Mouse (Mus musculus): Measurements from ENCODE around the gene Pwp1. TPM values are rescaled to one million over a fixed set of nuclear protein-coding genes. Genes with fewer than 3 reads are reported as not detected.

The Pwp1 gene
- 38.5 TPM for polyA plus RNA-seq (2015; fragmentation: Illumina TruSeq; extraction: RNeasy Lipid Tissue Mini Kit (QIAGEN cat#74804); ENCODE audit: insufficient read depth, low replicate concordance)

GRCm38 (mm10) chr10:85829085-85829853 lies at the start of gene Pwp1:
Gene Pwp1 (plus strand): TSS chr10:85829494.

DNA sequence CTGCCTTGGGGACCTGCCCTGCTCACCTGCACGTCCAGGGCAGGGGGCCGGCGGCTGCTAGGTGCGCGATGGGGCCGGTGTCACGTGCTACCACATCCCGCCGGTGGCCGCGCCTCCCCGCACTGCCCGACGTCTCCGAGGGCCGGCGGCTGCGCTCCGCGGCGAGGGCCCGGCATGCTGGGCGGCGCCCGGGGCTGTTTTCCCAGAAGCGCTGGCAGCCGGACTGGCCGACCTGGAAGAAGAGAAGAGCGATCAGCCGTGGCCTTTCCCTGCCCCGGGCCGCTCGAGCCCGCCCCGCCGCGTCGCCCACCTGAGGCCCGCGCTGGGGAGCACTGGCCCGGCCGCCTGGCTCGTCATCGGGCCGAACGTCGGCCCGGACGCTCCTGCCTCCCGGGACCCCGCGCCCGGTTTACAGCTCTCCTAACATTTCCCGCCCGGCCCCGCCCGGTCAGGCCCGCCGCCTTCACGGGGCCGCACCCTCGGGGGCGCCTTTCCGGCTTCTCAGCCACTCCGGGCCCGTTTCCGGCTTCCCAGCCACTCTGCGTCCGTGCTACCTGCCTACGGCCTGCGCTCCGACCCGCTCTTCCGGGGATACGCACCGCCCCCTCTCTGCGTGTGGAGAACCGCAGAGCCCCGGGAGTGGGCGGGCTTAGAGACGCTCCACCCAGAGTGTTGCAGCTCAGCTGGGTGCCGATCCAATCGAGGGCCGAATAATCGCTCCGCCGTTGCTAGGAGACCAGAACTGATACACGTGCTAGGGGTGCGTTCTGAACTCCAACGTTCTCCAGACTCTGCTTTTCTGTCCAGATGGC lies 87.4 kb downstream of the Pwp1 start, which contains the start of gene Prdm4:
Gene Prdm4, minus strand, starts transcription at position 645 of the 812 bp plus-strand sequence.

GRCm38 (mm10) chr10:85927676-85928445 lies 98.6 kb downstream of the Pwp1 start, which contains the start of gene Ascl4:
Gene Ascl4 (plus strand): TSS chr10:85927681.

Other genes with a start within 250 kb of the Pwp1 start
- gene Prdm4, start 87.6 kb downstream of the Pwp1 start, polyA plus RNA-seq (2015; fragmentation: Illumina TruSeq; extraction: RNeasy Lipid Tissue Mini Kit (QIAGEN cat#74804); ENCODE audit: insufficient read depth, low replicate concordance): 25.0 TPM
- not detected for gene Ascl4, start 98.2 kb downstream of the Pwp1 start, polyA plus RNA-seq (2015; fragmentation: Illumina TruSeq; extraction: RNeasy Lipid Tissue Mini Kit (QIAGEN cat#74804); ENCODE audit: insufficient read depth, low replicate concordance)
- gene Rtcb, start 128.3 kb downstream of the Pwp1 start, polyA plus RNA-seq (2015; fragmentation: Illumina TruSeq; extraction: RNeasy Lipid Tissue Mini Kit (QIAGEN cat#74804); ENCODE audit: insufficient read depth, low replicate concordance): 174 TPM
- not detected for gene Bpifc, start 182.4 kb downstream of the Pwp1 start, polyA plus RNA-seq (2015; fragmentation: Illumina TruSeq; extraction: RNeasy Lipid Tissue Mini Kit (QIAGEN cat#74804); ENCODE audit: insufficient read depth, low replicate concordance)
- 42.2 TPM for gene Fbxo7, start 192.5 kb downstream of the Pwp1 start, polyA plus RNA-seq (2015; fragmentation: Illumina TruSeq; extraction: RNeasy Lipid Tissue Mini Kit (QIAGEN cat#74804); ENCODE audit: insufficient read depth, low replicate concordance)

All from spleen, adult 10 weeks (tissue).